Mouse (Mus musculus): Measurements from ENCODE around the gene Npr3.
A peak's percentile ranks its signal among the peaks of the same experiment; 100 is the strongest.

The Npr3 gene

GRCm38 (mm10) chr15:11906571-11907531, at the start of gene Npr3:
Gene Npr3, minus strand, starts transcription at chr15:11907287.
- peak; percentile 22 for DNase-seq

GRCm38 (mm10) chr15:11956129-11956528, 49.0 kb upstream of the Npr3 start:
- no peak for DNase-seq

- DNase-seq = no peak
These were observed 47.1 kb upstream of the Npr3 start for GRCm38 (mm10) chr15:11954190-11954589.

- DNase-seq = no peak
These were observed 45.1 kb upstream of the Npr3 start for GRCm38 (mm10) chr15:11952159-11952558.

GRCm38 (mm10) chr15:11951181-11951580, 44.1 kb upstream of the Npr3 start:
- DNase-seq = no peak

- DNase-seq = no peak
These were observed 43.1 kb upstream of the Npr3 start for GRCm38 (mm10) chr15:11950144-11950543.

- DNase-seq = no peak
These were observed 42.4 kb upstream of the Npr3 start for GRCm38 (mm10) chr15:11949490-11949889.

GRCm38 (mm10) chr15:11940855-11941254, 33.8 kb upstream of the Npr3 start:
- DNase-seq = no peak

GRCm38 (mm10) chr15:11927742-11928141, 20.7 kb upstream of the Npr3 start:
- no peak for DNase-seq

GRCm38 (mm10) chr15:11914101-11914500, 7.0 kb upstream of the Npr3 start:
- DNase-seq = no peak

GRCm38 (mm10) chr15:11909875-11910274, 2.8 kb upstream of the Npr3 start:
- DNase-seq = no peak

DNA sequence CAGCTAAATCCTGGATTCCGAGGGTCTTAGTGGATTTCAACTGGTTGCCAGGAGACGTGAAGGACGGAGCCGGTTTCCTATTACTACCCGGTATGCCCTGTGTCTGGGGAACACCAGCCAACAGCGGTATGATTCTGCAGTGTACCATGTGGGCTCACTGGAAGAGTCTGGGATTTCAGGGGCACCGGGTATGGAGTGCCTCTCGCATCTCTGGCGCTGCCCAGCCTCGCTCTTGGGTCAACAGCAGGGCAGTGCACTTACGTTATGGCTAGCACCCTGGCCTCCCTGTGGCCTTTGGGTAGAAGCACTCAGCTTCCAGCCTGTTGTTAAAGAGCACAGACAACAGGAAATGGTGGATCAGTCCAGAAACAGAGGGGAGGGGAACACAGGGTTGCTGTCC, 1.1 kb upstream of the Npr3 start:
- no peak for DNase-seq

DNA sequence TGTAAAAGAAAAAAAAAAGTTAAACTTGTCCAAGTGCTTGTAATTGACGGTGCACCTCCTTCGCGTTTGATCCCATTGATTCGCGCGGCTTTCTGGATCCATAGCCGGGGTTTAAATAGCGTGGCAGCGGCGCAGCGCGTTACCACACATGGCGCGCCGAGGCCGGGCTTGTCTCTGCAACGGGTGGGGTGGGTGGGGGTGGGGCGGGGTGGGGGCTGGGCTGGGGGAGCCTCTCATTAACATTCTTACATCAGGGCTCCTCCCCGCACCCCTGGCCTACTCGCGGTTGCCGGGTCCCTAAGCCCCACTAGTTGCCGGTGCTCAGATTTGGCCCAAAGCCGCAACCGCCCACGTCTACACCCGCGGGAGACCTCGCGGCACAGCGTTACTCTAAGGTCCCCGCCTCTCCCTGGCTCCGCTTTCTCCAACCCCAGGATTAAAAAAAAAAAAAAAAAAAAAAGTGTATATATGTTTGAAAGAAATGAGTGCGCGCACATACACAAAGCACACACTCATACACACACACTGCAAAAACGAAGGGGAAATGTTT, 991 bp downstream of the Npr3 start:
- peak; percentile 40 for DNase-seq

DNA sequence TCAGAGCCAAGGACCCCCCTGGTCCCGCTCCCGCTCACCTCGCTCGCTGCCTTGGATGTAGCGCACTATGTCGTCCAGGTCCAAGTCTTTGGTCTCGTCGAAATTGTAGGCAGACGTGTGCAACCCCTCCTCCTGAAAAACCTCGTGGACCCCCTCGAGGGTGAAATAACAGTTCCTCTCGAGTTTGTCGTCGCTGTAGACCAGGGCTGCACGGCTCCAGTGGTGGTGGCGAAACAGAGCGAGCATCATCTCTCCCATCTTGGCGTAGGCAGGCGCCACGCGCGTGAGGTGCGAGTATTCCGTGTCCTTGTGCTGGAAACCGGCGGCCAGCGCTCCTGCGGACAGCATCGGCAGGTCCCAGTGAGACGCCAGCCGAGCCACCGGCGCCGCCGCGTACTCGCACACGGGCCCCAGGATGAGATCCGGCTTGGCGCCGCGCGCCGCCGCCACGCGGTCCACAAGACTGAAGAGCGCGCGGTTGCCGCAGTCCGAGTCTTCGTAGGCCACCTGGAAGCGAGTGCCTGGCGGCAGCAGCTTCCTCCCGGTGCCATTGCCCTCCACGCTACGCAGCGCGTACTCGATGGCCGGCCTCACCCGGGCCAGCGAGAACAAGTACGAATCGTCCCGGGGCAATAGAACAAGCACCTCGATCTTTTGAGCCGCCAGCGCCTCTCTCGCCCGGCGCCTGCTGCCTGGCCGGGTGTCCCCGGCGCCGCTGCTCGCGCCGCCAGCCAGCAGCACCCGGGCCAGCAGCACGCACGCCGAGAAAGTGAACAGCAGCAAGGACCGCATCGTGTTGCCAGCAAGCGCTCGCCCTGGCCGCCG, 2.0 kb downstream of the Npr3 start:
- no peak for DNase-seq

DNA sequence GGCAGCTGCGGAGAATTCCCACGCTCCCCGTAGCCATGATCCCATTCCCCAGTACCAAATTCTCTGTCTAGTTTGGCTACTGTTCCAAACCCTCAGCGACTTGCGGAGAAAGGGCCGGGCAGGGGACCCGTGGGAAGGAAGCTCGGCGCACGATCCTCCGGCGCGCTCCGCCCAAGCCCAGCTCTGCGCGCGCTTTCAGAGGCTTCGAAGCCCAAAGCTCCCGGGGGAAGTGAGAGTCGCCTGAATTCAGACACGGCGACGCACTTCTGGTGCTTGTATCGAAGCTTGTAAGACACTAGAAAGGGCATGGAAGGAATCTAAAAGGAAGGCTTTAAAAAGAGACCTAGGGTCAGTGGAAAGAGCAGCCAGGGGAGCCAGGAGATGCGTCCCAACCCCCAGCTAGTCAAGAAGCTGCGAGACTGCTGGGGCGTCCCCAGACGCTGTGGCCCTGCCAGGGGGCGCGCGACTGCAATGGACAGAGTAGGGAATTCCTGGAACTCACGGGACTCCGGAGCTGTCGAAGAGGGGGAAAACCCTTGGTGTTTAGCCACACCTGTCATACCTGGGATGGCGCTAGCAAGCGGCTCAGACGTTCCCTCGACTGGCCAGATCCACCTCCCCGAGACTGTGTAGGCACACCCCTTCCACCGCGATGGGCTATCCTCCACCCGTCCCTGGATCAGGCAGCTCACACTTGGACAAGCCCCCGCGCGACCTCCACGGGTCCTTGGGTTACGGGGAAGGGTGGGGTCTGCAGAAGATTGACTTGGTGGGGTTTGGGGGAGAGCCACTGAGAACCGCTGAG, 2.8 kb downstream of the Npr3 start:
- DNase-seq = no peak

DNA sequence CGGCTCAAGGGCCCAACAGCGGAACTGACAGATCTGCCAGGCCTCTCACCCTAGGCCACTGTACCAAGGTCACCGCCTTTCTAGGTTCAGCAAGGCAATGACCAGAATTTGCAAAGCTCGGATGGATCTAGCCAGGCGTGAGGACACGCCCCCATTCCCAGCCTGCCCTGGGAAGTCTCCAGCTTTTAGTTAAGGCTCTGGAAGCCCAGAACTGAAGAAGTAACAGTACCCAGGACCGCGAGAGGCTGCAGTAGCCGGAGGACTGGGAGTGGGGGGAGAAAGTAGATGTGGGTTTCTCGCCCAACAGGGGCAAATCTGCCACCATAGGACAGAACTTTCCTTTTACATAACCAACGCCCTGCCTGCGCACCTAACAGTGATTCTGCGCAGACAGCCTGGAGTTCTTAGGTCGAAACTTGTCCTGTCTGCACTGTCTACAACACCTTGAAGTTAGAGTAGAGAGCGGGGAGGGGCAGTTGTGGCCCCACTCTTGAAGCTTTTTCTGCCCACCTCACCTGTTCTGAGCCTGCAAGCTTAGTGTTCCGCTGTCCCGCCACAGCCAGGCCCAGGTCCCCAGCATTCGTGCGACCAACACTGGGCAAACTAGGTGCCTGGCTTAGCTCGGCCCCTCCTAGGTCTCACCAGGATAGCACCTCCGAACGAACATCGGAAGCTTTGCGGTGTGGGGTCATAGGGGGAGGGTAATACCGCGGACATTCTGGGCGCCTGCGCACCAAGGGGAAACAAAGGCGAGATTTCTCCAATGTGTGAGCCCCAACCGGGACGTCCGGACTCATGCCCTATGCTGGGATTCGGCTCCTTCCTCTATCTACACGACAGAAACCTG, 3.7 kb downstream of the Npr3 start:
- DNase-seq = no peak

DNA sequence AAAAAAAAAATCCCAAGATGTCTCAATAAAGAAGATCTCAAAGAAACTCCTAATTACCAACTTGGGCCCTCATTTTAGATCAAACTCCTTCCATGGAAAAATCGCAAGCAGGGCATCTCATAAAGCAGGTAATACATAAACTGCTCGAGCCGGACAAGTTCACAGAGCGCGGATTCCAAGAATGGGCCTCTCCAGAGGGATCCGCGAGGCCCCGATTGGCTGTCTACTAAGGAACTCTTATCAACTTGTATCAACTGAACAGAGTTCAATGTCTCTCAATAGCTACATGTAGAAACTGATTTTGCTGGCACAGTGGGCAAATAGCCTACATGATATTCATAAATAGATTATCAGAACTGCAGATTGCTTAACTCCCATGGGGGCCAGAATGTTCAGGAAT, 9.5 kb downstream of the Npr3 start:
- DNase-seq = no peak

DNA sequence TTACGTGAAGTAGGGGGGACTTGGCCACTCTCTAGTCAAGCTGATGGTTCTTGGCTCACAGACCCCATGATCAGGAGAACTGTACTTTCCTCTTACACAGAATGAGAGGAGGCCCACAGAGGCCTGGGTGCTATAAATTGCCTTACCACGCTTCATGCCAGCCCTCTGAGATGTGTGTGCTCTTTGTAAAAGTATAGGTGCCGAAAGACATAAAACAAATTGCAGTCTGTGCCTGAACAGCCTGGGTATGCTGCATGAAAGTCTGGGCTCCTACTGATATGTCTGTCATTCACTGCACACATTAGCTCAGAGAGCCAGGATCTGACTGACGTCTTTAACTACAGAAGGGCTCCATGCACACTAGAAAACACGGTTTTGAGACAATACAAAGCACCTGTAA, 9.9 kb downstream of the Npr3 start:
- DNase-seq = no peak

DNA sequence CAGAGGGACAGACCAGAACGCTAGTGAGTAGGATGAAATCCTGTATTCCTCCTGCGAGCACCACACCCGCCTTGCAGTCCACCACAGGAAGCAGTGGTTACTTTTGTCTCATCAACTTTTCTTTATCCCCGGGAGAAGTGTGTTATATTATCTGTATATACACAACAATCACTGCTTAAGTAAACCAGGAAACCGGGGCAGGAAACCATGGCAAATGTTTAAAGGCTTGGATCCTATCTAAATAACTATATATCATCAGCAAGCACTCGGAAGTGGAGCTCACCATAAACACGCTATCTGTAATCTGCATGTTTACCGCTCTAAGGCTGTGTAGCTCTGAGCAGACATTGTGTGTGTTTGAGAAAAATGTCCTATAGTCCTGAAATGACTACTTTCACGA, 13.1 kb downstream of the Npr3 start:
- DNase-seq = no peak

- no peak for DNase-seq
These were observed 15.7 kb downstream of the Npr3 start for GRCm38 (mm10) chr15:11891395-11891794.

GRCm38 (mm10) chr15:11882508-11883205, 24.4 kb downstream of the Npr3 start:
- no peak for DNase-seq

Measured in layer of hippocampus, adult 9-11 months (tissue).